Mouse (Mus musculus): ENCODE data around the gene Mrc2.

DNA sequence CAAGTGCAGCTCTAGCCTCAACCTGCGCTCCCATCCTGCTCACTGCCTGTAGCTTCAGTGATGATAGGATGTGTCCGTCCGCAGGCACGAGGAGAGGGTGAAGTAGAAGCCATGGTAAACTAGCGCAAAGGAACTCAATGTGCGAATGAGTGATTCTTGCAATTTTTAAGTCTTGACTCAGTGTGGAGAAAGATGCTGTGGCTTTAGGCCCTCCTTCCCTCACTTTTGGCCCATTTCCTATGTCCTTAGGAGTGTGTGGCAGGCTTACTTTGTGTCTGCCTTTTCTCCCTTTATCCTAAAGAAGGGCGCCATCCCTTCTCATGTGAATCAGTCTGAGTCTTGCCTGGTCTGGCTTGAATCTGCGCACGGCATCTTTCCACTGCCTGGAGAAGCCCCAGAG, 9.4 kb upstream of the Mrc2 start:
- TF ChIP-seq CTCF (IDR thresholded peaks at IDR 0.05; ENCODE audit: low read depth), result no peak
- TF ChIP-seq EP300 (IDR thresholded peaks at IDR 0.05; ENCODE audit: low read depth), result no peak
